Mouse (Mus musculus) ES-E14 (cell line): ENCODE measurements around the gene Hnrnph1. TPM values are rescaled to one million over a fixed set of nuclear protein-coding genes. Genes with fewer than 3 reads are reported as not detected.
A peak's percentile ranks its signal among the peaks of the same experiment; 100 is the strongest.

Experiments used
- DNase-seq: peaks from one replicate; pipeline ENCODE4 v3.0.0-alpha.2; 2013; ENCODE audit warnings: low read depth, low spot score
- H3K27ac ChIP-seq: 2 replicates; pipeline ENCODE4 v1.5.1; 2012; ENCODE audit warnings: low read depth, mild to moderate bottlenecking, low read length, moderate library complexity, mixed read lengths; ENCODE audit not compliant: poor library complexity, insufficient read depth, severe bottlenecking
- H3K36me3 ChIP-seq: 2 replicates; pipeline ENCODE4 v1.6.1; 2012; ENCODE audit warnings: mild to moderate bottlenecking, low read length, moderate library complexity, mixed read lengths; ENCODE audit not compliant: control insufficient read depth, poor library complexity, insufficient read depth, severe bottlenecking
- H3K4me1 ChIP-seq, 2 experiments: fragments of 150-350 bp in 1 of 2; sonication (generic) in 1 of 2; 2 replicates each; pipeline ENCODE4 v1.6.1; 2012; ENCODE audit warnings: low read length in 2 of 2, mild to moderate bottlenecking in 1 of 2, mixed read lengths in 1 of 2; ENCODE audit not compliant: control insufficient read depth in 2 of 2, insufficient read depth in 2 of 2, poor library complexity in 1 of 2
- H3K4me3 ChIP-seq, 2 experiments: fragments of 150-350 bp in 1 of 2; sonication (generic) in 1 of 2; 2 replicates each; pipeline ENCODE4 v1.5.1; 2012; ENCODE audit warnings: low read length in 2 of 2, low read depth in 1 of 2, mild to moderate bottlenecking in 1 of 2, mixed read lengths in 1 of 2; ENCODE audit not compliant: insufficient read depth in 1 of 2, poor library complexity in 1 of 2, severe bottlenecking in 1 of 2
- H3K9ac ChIP-seq: 2 replicates; pipeline ENCODE4 v1.6.1; 2012; ENCODE audit warnings: low read depth, mild to moderate bottlenecking, low read length, mixed read lengths; ENCODE audit not compliant: poor library complexity, insufficient read depth, severe bottlenecking
- H3K9me3 ChIP-seq: fragments of 150-350 bp; sonication (generic); 2 replicates; pipeline ENCODE4 v1.6.1; 2012; ENCODE audit warnings: low read depth, mild to moderate bottlenecking, low read length; ENCODE audit not compliant: control insufficient read depth, insufficient read depth
- CHD2 ChIP-seq: IDR thresholded peaks from 2 replicates; pipeline ENCODE4 v1.6.1; 2014; ENCODE audit warnings: mild to moderate bottlenecking, low read depth, low read length, inconsistent platforms
- HCFC1 ChIP-seq: IDR thresholded peaks from 2 replicates; pipeline ENCODE4 v1.6.1; 2012; ENCODE audit warnings: low read length, inconsistent platforms, borderline replicate concordance; ENCODE audit not compliant: insufficient read depth
- MAFK ChIP-seq: IDR thresholded peaks from 2 replicates; pipeline ENCODE4 v1.6.1; 2014; ENCODE audit warnings: mild to moderate bottlenecking, low read depth, low read length, inconsistent platforms; ENCODE audit not compliant: insufficient read depth
- ZC3H11A ChIP-seq: IDR thresholded peaks from 2 replicates; pipeline ENCODE4 v1.6.1; 2012; ENCODE audit warnings: low read depth, mild to moderate bottlenecking, inconsistent platforms, low read length, borderline replicate concordance
- ZNF384 ChIP-seq: IDR thresholded peaks from 2 replicates; pipeline ENCODE4 v1.6.1; 2012; ENCODE audit warnings: low read depth, low read length, inconsistent platforms
- in situ Hi-C, 2 experiments: fragments of 600-800 bp; cut with MboI; formaldehyde crosslinking; loops; one replicate each; pipeline ENCODE4 v1.15.1; 2025; ENCODE audit warnings: low sequenced_read_pairs in 2 of 2, inconsistent platforms in 1 of 2; ENCODE audit not compliant: unreplicated experiment in 2 of 2
- total RNA-seq: library from RNA; depleted of rRNA; stranded (reverse); fragments of 300-350 nt; gene quantifications from 2 replicates; pipeline ENCODE4 v1.2.3, GENCODE M21; 2012

The Hnrnph1 gene
- total RNA-seq, 1 experiment, result 401 TPM

DNA sequence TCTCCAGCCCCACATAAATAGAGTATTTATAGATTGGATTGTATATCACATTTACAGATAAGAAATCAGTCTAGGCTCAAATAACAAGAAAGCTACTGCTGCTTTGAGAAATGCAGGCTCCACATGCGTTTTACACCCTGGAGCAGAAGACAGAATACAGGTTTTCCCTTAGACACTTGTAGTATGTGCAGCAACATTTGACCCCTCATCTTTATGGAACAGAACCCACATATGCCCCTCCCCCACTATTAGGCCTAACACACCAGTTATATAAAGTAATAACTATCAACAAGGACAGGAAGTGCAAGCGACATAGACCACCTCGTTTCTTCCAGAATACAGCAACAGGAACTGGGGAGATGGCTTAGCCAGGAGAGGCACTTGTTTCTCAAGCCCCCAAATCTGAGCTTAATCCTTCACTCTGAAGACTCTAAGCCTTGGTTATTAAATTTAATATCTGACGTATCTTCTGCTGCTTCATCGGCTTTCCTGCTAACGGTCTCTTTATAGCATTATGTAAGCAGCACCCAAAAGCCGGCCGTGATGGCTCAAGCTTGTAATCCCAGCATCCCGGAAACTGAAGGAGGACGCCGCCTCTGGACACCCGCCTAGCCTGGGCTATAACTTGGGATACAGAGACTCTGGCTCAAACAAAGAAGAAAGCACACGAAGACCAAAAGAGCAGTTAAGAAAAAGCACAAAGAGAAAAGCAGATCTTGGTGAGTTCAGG is 2.3 kb upstream of the Hnrnph1 start:
- Histone ChIP-seq H3K27ac (no peak overlapping the region), H3K36me3 (peaks cover 4% of the 10 kb centered on the region), H3K4me1 (peaks cover 2 to 6% of the 10 kb centered on the region in 2 experiments; a peak in 2 of 4 replicates), H3K9me3 (no peaks in the 10 kb centered on the region), H3K4me3 (no peak overlapping the region), H3K9ac (no peak overlapping the region)
- in situ Hi-C loops, result no loop called here
- TF ChIP-seq CHD2 (no peak), ZNF384 (no peak)
- no peak for DNase-seq

DNA sequence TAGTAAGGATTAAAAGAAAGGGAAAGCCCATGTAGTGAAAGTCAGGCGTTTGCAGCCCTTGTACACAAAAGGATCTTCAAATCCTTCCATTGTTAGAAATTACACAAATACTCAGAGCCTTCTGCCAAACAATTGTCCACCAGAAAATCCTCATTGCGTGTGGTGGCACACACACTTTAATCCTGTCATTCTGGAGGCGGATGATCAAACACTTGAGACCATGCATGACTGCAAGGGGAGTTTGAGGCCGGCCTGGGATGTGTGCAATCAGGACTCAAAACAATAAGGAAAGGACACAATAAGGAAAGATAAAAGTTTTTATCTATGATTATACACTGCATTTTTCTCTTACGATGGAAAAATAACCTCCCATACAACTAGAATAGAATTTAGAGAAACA is 1.4 kb upstream of the Hnrnph1 start:
- Histone ChIP-seq H3K4me3 (no peak overlapping the region), H3K9me3 (no peaks in the 10 kb centered on the region), H3K36me3 (peaks cover 8% of the 10 kb centered on the region), H3K27ac (no peak overlapping the region), H3K4me1 (peaks cover 4 to 5% of the 10 kb centered on the region in 2 experiments; a peak in 3 of 4 replicates), H3K9ac (no peak overlapping the region)
- in situ Hi-C loops, result no loop called here
- TF ChIP-seq CHD2, result no peak
- TF ChIP-seq ZC3H11A, result no peak
- no peak for TF ChIP-seq MAFK
- no peak for TF ChIP-seq ZNF384
- no peak for TF ChIP-seq HCFC1
- no peak for DNase-seq

DNA sequence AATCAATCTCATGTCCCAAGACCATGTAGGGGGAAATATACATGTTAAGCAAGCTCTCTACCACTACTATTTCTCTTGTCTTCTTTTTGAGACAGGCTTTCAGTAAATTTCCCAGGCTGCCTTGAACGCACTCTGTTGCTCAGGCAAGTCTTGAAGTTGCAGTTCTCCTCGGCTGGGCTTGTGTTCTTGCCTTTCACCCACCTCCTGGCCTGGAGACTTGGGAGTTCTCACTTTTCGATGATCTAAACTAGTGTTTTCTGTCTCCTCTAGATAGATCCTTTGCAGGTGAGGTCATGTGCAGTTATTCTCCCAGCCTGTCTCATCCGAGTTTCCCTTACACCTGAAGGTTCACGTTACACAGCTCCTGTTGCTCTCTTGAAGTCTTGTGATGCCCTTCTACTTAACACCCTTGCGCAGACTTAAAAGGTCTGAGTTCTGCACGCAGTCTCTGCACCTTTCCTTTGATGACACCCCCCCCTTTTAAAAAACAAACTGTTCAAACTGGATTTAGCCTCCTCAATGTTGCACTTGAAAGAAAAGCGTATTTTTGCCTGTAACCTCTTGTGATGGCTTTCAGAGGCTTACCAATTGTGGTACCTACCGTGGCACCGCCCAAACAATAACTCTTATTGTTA is 517 bp upstream of the Hnrnph1 start:
- Histone ChIP-seq H3K36me3 (peaks cover 9% of the 10 kb centered on the region), H3K9me3 (no peaks in the 10 kb centered on the region), H3K4me1 (peaks cover 2 to 7% of the 10 kb centered on the region in 2 experiments; a peak in 3 of 4 replicates), H3K4me3 (peak overlapping the region; percentile 76 to 96), H3K9ac (peak overlapping the region; percentile 88), H3K27ac (no peak overlapping the region)
- in situ Hi-C loops, result no loop called here
- DNase-seq, result no peak
- no peak for TF ChIP-seq ZC3H11A
- TF ChIP-seq HCFC1, result no peak
- no peak for TF ChIP-seq ZNF384
- TF ChIP-seq MAFK, result no peak
- no peak for TF ChIP-seq CHD2

DNA sequence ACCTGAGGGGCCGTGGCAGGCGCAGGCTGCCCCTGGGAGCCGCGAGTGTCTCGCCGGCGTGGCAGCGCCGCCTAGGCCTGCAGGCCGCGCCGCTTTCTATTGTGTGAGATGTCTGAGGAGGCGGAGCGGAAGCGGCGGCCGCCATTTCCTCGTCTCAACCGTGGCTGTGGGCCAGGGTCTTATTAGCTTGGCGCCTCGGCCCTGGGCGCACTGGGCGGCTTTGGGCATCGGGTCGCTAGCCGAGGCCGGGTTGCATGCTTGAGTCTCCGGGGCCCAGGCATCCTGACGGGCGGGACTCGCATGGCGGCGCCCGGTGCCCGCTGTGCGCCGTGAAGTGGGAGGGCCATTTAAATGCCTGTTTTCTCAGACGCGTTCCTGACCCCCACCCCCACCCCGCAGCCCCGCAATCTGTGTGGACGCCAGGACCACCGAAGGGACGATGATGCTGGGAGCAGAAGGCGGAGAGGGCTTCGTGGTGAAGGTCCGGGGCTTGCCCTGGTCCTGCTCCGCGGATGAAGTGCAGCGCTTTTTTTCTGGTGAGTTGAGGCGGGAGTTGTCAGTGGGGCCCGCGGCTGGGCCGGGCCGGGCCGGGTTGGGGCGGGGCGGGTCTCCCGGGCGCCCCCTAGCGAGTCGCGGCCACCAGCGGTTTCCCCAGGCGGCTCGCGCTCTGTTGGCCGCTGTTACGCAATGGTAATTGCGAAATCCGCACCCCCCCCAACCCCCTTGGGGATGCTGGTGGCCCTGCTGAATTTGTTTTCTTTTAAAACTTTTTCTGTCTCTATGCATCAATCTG is 1.3 kb downstream of the Hnrnph1 start:
- TF ChIP-seq HCFC1, result peak; percentile 46; the same call in 1 of the 2 replicates
- no peak for TF ChIP-seq CHD2
- in situ Hi-C loops, result no loop called here
- H3K9ac ChIP-seq, result peak overlapping the region; percentile 97
- peak overlapping the region; percentile 95 for H3K27ac ChIP-seq
- H3K4me3 ChIP-seq, result peak overlapping the region; percentile 76 to 96
- H3K4me1 ChIP-seq, result peaks cover 0 to 7% of the 10 kb centered on the region in 2 experiments; a peak in 3 of 4 replicates
- peaks cover 21% of the 10 kb centered on the region for H3K36me3 ChIP-seq
- H3K9me3 ChIP-seq, result no peaks in the 10 kb centered on the region
- peak; percentile 65 for DNase-seq
